Mouse (Mus musculus): ENCODE results near the gene Ptprs. TPM values are rescaled to one million over a fixed set of nuclear protein-coding genes. Genes with fewer than 3 reads are reported as not detected.

Gene Ptprs
- total RNA-seq (2014; rRNA removed; ENCODE audit: low replicate concordance) (136 and 138 TPM in 2 replicates), polyA plus RNA-seq (2015; fragmentation: Nextera tagmentation; extraction: Ambion mirVana) (15.7 and 15.9 TPM in 2 replicates)

- Histone ChIP-seq H3K4me2 (ENCODE audit: low read depth, low read length) (peak within 1 kb of the TSS; percentile 97), H3K27ac (ENCODE audit: low read depth) (peak within 1 kb of the TSS; percentile 18), H3K4me1 (ENCODE audit: control insufficient read depth, insufficient read depth) (peaks cover 31% of the 10 kb centered on the region), H3K4me3 (ENCODE audit: low read depth, low read length) (peak within 1 kb of the TSS; percentile 64), H3K36me3 (replicated peaks; ENCODE audit: control insufficient read depth, insufficient read depth, low read length) (no peaks in the 10 kb centered on the region), H3K27me3 (ENCODE audit: control insufficient read depth, insufficient read depth, low read length) (peaks cover 43% of the 10 kb centered on the region), H3K9me3 (replicated peaks; ENCODE audit: control insufficient read depth, low read length) (no peaks in the 10 kb centered on the region), H3K9ac (replicated peaks; ENCODE audit: low read depth, low read length) (peak within 1 kb of the TSS; percentile 61)
- 1% methylated on average over 25 of the region's 27 CpGs for WGBS
- peak; percentile 92 for DNase-seq (ENCODE audit: low spot score)
- peak; percentile 90 for ATAC-seq (ENCODE audit: insufficient read depth, low read depth)
- TF ChIP-seq EP300 (IDR thresholded peaks at IDR 0.05; ENCODE audit: low read depth): no peak
- TF ChIP-seq CTCF (IDR thresholded peaks at IDR 0.05; ENCODE audit: low read depth): no peak
Observed at GRCm38 (mm10) chr17:56476402-56476752, at the start of gene Ptprs. Ptprs (minus strand) TSS chr17:56476483.

GRCm38 (mm10) chr17:56524943-56525342 is 48.7 kb upstream of the Ptprs start:
- Histone ChIP-seq H3K4me1 (ENCODE audit: control insufficient read depth, insufficient read depth) (no peaks in the 10 kb centered on the region), H3K9ac (replicated peaks; ENCODE audit: low read depth, low read length) (no peak overlapping the region), H3K9me3 (replicated peaks; ENCODE audit: control insufficient read depth, low read length) (no peaks in the 10 kb centered on the region), H3K4me2 (ENCODE audit: low read depth, low read length) (no peak overlapping the region), H3K27ac (ENCODE audit: low read depth) (no peak overlapping the region), H3K4me3 (ENCODE audit: low read depth, low read length) (no peak overlapping the region), H3K36me3 (replicated peaks; ENCODE audit: control insufficient read depth, insufficient read depth, low read length) (no peaks in the 10 kb centered on the region), H3K27me3 (ENCODE audit: control insufficient read depth, insufficient read depth, low read length) (no peaks in the 10 kb centered on the region)
- DNase-seq (ENCODE audit: low spot score) (no peak), ATAC-seq (ENCODE audit: insufficient read depth, low read depth) (no peak)
- WGBS: 67% methylated on average over 4 of the region's 4 CpGs
- no peak for TF ChIP-seq EP300 (IDR thresholded peaks at IDR 0.05; ENCODE audit: low read depth)
- TF ChIP-seq CTCF (IDR thresholded peaks at IDR 0.05; ENCODE audit: low read depth): no peak

- WGBS: 65% methylated on average over 1 of the region's 1 CpGs
- TF ChIP-seq CTCF (IDR thresholded peaks at IDR 0.05; ENCODE audit: low read depth): no peak
- no peak for TF ChIP-seq EP300 (IDR thresholded peaks at IDR 0.05; ENCODE audit: low read depth)
- DNase-seq (ENCODE audit: low spot score): no peak
Observed at GRCm38 (mm10) chr17:56522744-56523143, 46.5 kb upstream of the Ptprs start.

GRCm38 (mm10) chr17:56515690-56516410 is 39.6 kb upstream of the Ptprs start:
- Histone ChIP-seq H3K9ac (replicated peaks; ENCODE audit: low read depth, low read length) (no peak overlapping the region), H3K4me3 (ENCODE audit: low read depth, low read length) (no peak overlapping the region), H3K36me3 (replicated peaks; ENCODE audit: control insufficient read depth, insufficient read depth, low read length) (no peaks in the 10 kb centered on the region), H3K9me3 (replicated peaks; ENCODE audit: control insufficient read depth, low read length) (no peaks in the 10 kb centered on the region), H3K27me3 (ENCODE audit: control insufficient read depth, insufficient read depth, low read length) (peaks cover 46% of the 10 kb centered on the region), H3K4me1 (ENCODE audit: control insufficient read depth, insufficient read depth) (no peaks in the 10 kb centered on the region), H3K4me2 (ENCODE audit: low read depth, low read length) (no peak overlapping the region), H3K27ac (ENCODE audit: low read depth) (no peak overlapping the region)
- TF ChIP-seq CTCF (IDR thresholded peaks at IDR 0.05; ENCODE audit: low read depth) (no peak), EP300 (IDR thresholded peaks at IDR 0.05; ENCODE audit: low read depth) (no peak)
- no peak for DNase-seq (ENCODE audit: low spot score)
- WGBS: 16% methylated on average over 13 of the region's 13 CpGs
- no peak for ATAC-seq (ENCODE audit: insufficient read depth, low read depth)

More at GRCm38 (mm10) chr17:56522744-56523143, 46.5 kb upstream of the Ptprs start:
- ATAC-seq (ENCODE audit: insufficient read depth, low read depth): no peak
- Histone ChIP-seq H3K4me1 (ENCODE audit: control insufficient read depth, insufficient read depth) (no peaks in the 10 kb centered on the region), H3K27ac (ENCODE audit: low read depth) (no peak overlapping the region), H3K27me3 (ENCODE audit: control insufficient read depth, insufficient read depth, low read length) (no peaks in the 10 kb centered on the region), H3K9ac (replicated peaks; ENCODE audit: low read depth, low read length) (no peak overlapping the region), H3K36me3 (replicated peaks; ENCODE audit: control insufficient read depth, insufficient read depth, low read length) (no peaks in the 10 kb centered on the region), H3K9me3 (replicated peaks; ENCODE audit: control insufficient read depth, low read length) (no peaks in the 10 kb centered on the region), H3K4me3 (ENCODE audit: low read depth, low read length) (no peak overlapping the region), H3K4me2 (ENCODE audit: low read depth, low read length) (no peak overlapping the region)

DNA sequence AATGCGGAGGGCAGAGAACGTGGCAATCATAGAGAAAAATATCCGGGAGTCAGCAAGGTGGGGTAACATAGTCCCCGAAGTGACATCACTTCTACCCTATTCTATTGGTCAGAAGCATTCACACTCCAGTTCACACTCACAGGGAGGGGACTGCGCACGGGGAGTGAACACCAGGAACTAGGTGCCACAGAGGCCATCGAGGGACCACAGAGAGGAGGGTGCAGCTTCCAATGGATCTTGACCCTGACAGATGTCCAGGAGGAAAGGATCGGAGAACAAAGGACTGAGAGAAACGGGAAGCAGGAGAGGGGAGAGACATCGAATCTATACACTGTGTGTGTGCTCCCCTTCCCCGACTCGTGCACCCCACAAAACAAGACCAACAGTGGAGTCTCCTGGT is 38.6 kb upstream of the Ptprs start:
- ATAC-seq (ENCODE audit: insufficient read depth, low read depth): no peak
- WGBS: 39% methylated on average over 12 of the region's 12 CpGs
- no peaks in the 10 kb centered on the region for H3K4me1 ChIP-seq (ENCODE audit: control insufficient read depth, insufficient read depth)

DNA sequence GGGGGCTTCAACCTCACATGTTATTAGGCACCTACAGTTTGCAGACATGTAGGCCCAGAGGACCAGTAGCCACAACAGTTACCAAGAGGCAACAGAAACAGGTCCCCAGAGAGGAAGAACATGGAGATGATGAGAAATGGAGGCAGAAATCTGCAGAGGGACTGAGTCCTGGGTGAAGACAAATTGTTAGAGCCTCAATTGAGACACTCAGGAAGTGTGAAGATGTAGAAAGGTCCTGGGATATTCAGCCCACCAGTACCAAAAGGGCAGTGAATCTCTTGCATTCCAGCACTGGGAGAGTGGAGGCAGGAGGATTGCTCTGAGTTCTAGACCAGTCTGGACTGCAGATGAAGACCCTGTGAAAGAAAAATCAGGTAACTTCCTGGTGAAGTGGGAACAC is 38.0 kb upstream of the Ptprs start:
- H3K27ac ChIP-seq (ENCODE audit: low read depth): no peak overlapping the region
- no peak overlapping the region for H3K4me2 ChIP-seq (ENCODE audit: low read depth, low read length)
- no peaks in the 10 kb centered on the region for H3K36me3 ChIP-seq (replicated peaks; ENCODE audit: control insufficient read depth, insufficient read depth, low read length)
- TF ChIP-seq EP300 (IDR thresholded peaks at IDR 0.05; ENCODE audit: low read depth): no peak
- TF ChIP-seq CTCF (IDR thresholded peaks at IDR 0.05; ENCODE audit: low read depth): no peak
- no peak overlapping the region for H3K9ac ChIP-seq (replicated peaks; ENCODE audit: low read depth, low read length)
- DNase-seq (ENCODE audit: low spot score) (no peak), ATAC-seq (ENCODE audit: insufficient read depth, low read depth) (no peak)
- no peaks in the 10 kb centered on the region for H3K9me3 ChIP-seq (replicated peaks; ENCODE audit: control insufficient read depth, low read length)
- peaks cover 61% of the 10 kb centered on the region for H3K27me3 ChIP-seq (ENCODE audit: control insufficient read depth, insufficient read depth, low read length)
- no peak overlapping the region for H3K4me3 ChIP-seq (ENCODE audit: low read depth, low read length)
- H3K4me1 ChIP-seq (ENCODE audit: control insufficient read depth, insufficient read depth): no peaks in the 10 kb centered on the region

More for the DNA sequence above, 38.6 kb upstream of the Ptprs start:
- TF ChIP-seq CTCF (IDR thresholded peaks at IDR 0.05; ENCODE audit: low read depth) (no peak), EP300 (IDR thresholded peaks at IDR 0.05; ENCODE audit: low read depth) (no peak)
- H3K9ac ChIP-seq (replicated peaks; ENCODE audit: low read depth, low read length): no peak overlapping the region
- DNase-seq (ENCODE audit: low spot score): no peak
- no peaks in the 10 kb centered on the region for H3K9me3 ChIP-seq (replicated peaks; ENCODE audit: control insufficient read depth, low read length)
- no peak overlapping the region for H3K4me3 ChIP-seq (ENCODE audit: low read depth, low read length)
- H3K27ac ChIP-seq (ENCODE audit: low read depth): no peak overlapping the region
- peaks cover 55% of the 10 kb centered on the region for H3K27me3 ChIP-seq (ENCODE audit: control insufficient read depth, insufficient read depth, low read length)
- H3K4me2 ChIP-seq (ENCODE audit: low read depth, low read length): no peak overlapping the region
- H3K36me3 ChIP-seq (replicated peaks; ENCODE audit: control insufficient read depth, insufficient read depth, low read length): no peaks in the 10 kb centered on the region

Measured in heart, postnatal 0 days (tissue).